Mouse (Mus musculus): Measurements from ENCODE around the gene Cln5. TPM values are rescaled to one million over a fixed set of nuclear protein-coding genes. Genes with fewer than 3 reads are reported as not detected.

Gene Cln5
- polyA plus RNA-seq, 1 experiment from 2014 or later, result 30.1 TPM

GRCm38 (mm10) chr14:103079209-103079977, 9.4 kb downstream of the Cln5 start:
- H3K36me3 ChIP-seq, result peaks cover 48% of the 10 kb centered on the region
- no peaks in the 10 kb centered on the region for H3K9me3 ChIP-seq

DNA sequence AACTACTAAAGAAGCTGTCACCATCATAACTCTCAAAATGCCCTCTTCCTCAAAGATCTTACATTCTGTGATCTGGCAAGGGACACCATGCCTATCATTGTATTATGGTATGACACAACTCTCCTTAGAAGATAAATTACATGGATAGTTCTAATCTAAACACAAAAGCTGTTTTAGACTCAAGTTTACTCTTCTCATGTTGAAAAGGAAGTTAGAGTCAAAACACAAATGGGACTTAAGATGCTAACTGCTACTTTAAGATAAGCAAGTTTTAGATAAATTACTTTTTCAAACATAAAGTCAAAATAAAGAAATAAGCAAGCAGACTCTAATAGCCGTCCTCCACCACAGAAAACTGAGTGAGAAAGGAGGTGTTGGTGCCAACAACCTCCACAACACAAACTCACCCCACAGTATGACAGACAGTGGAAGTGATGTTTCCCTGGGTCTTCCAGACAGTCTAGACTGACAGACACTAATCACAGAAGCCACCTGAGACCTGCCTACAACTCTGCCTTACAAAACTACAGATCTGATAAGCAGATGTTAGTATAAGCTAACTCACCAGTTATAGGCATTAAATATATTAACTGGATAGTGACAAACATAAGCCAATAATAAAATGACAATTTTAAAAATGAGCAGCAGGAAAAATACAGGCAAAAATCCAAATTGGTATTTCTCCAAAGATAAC, 16.0 kb downstream of the Cln5 start:
- ATAC-seq (ENCODE audit: insufficient number of reproducible peaks, insufficient read depth, low FRiP score, low TSS enrichment), result no peak
- Histone ChIP-seq H3K27me3 (no peaks in the 10 kb centered on the region), H3K27ac (no peak overlapping the region), H3K9me3 (no peaks in the 10 kb centered on the region), H3K9ac (no peak overlapping the region), H3K4me1 (no peaks in the 10 kb centered on the region), H3K4me3 (no peak overlapping the region), H3K36me3 (peaks cover 48% of the 10 kb centered on the region), H3K4me2 (replicated peaks) (no peak overlapping the region)
- WGBS, result 83% methylated on average over 1 of the region's 1 CpGs

More at GRCm38 (mm10) chr14:103079209-103079977, 9.4 kb downstream of the Cln5 start:
- Histone ChIP-seq H3K9ac (no peak overlapping the region), H3K27ac (no peak overlapping the region), H3K27me3 (no peaks in the 10 kb centered on the region), H3K4me2 (replicated peaks) (no peak overlapping the region), H3K4me1 (no peaks in the 10 kb centered on the region), H3K4me3 (no peak overlapping the region)
- no peak for ATAC-seq (ENCODE audit: insufficient number of reproducible peaks, insufficient read depth, low FRiP score, low TSS enrichment)
- 87% methylated on average over 9 of the region's 9 CpGs for WGBS

- H3K36me3 ChIP-seq, result peaks cover 53% of the 10 kb centered on the region
These were observed 16.8 kb downstream of the Cln5 start for GRCm38 (mm10) chr14:103086671-103087324.

GRCm38 (mm10) chr14:103087846-103088245, 17.8 kb downstream of the Cln5 start:
- Histone ChIP-seq H3K4me3 (no peak overlapping the region), H3K9me3 (no peaks in the 10 kb centered on the region), H3K27me3 (no peaks in the 10 kb centered on the region), H3K4me1 (no peaks in the 10 kb centered on the region), H3K9ac (no peak overlapping the region), H3K4me2 (replicated peaks) (no peak overlapping the region), H3K36me3 (peaks cover 55% of the 10 kb centered on the region), H3K27ac (no peak overlapping the region)
- WGBS, result 95% methylated on average over 5 of the region's 5 CpGs
- ATAC-seq (ENCODE audit: insufficient number of reproducible peaks, insufficient read depth, low FRiP score, low TSS enrichment), result no peak

More at GRCm38 (mm10) chr14:103086671-103087324, 16.8 kb downstream of the Cln5 start:
- WGBS, result 87% methylated on average over 4 of the region's 4 CpGs
- Histone ChIP-seq H3K9ac (no peak overlapping the region), H3K4me3 (no peak overlapping the region), H3K27ac (no peak overlapping the region), H3K4me2 (replicated peaks) (no peak overlapping the region), H3K4me1 (no peaks in the 10 kb centered on the region), H3K27me3 (no peaks in the 10 kb centered on the region), H3K9me3 (no peaks in the 10 kb centered on the region)
- no peak for ATAC-seq (ENCODE audit: insufficient number of reproducible peaks, insufficient read depth, low FRiP score, low TSS enrichment)

DNA sequence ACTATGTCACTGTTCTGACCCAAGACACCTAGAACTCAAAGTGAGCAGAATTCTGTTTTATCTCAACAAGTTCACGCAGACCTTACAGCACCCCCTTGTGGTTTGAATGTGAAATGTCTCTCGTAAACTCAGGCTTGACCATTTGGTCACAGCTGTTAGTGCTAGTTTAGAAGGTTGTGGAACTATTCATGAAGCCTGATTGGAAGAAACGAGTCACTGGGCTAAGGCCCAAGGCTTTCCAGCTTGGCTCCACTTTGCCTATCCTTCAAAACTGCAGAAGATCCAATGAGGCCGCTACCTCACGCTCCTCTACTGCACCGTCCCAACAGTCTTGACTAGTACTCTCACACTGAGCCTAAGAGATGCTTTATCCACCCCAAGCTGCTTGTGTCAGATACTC, 18.6 kb downstream of the Cln5 start:
- Histone ChIP-seq H3K27me3 (no peaks in the 10 kb centered on the region), H3K9me3 (no peaks in the 10 kb centered on the region), H3K4me2 (replicated peaks) (no peak overlapping the region), H3K27ac (no peak overlapping the region), H3K36me3 (peaks cover 52% of the 10 kb centered on the region), H3K9ac (no peak overlapping the region), H3K4me3 (no peak overlapping the region), H3K4me1 (no peaks in the 10 kb centered on the region)
- no peak for ATAC-seq (ENCODE audit: insufficient number of reproducible peaks, insufficient read depth, low FRiP score, low TSS enrichment)
- 75% methylated on average over 6 of the region's 6 CpGs for WGBS

- H3K27me3 ChIP-seq, result no peaks in the 10 kb centered on the region
- 88% methylated on average over 3 of the region's 3 CpGs for WGBS
- H3K4me2 ChIP-seq (replicated peaks), result no peak overlapping the region
- no peaks in the 10 kb centered on the region for H3K9me3 ChIP-seq
- H3K4me3 ChIP-seq, result no peak overlapping the region
- H3K27ac ChIP-seq, result no peak overlapping the region
- H3K4me1 ChIP-seq, result peaks cover 8% of the 10 kb centered on the region; the same call in 1 of the 2 replicates
- ATAC-seq (ENCODE audit: insufficient number of reproducible peaks, insufficient read depth, low FRiP score, low TSS enrichment), result no peak
- H3K36me3 ChIP-seq, result peaks cover 25% of the 10 kb centered on the region
- H3K9ac ChIP-seq, result no peak overlapping the region
These were observed 23.2 kb downstream of the Cln5 start for GRCm38 (mm10) chr14:103093236-103093635.

DNA sequence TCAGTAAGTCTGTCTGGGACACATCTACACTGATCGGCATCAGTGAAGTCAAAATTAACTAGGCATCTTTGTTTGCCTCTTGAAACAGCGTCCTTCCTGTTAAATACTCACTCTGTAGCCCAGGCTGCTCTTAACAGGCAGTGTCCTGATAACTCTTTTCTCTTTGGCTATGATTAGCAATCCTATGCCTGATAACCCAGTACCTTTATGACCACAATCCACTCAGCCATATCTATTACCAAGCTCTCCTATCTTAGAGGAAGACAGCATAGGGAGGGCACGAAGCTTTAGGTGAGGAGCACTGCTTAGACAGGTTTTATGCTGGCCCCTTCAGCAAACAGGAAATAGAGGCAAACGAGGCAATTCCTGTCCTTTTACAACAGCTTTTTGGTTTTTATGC, 23.7 kb downstream of the Cln5 start:
- ATAC-seq (ENCODE audit: insufficient number of reproducible peaks, insufficient read depth, low FRiP score, low TSS enrichment), result no peak
- Histone ChIP-seq H3K4me2 (replicated peaks) (no peak overlapping the region), H3K9me3 (no peaks in the 10 kb centered on the region), H3K27ac (no peak overlapping the region), H3K4me1 (peaks cover 8% of the 10 kb centered on the region; the same call in 1 of the 2 replicates), H3K36me3 (peaks cover 23% of the 10 kb centered on the region), H3K27me3 (no peaks in the 10 kb centered on the region), H3K4me3 (no peak overlapping the region), H3K9ac (no peak overlapping the region)
- WGBS, result 76% methylated on average over 4 of the region's 4 CpGs

DNA sequence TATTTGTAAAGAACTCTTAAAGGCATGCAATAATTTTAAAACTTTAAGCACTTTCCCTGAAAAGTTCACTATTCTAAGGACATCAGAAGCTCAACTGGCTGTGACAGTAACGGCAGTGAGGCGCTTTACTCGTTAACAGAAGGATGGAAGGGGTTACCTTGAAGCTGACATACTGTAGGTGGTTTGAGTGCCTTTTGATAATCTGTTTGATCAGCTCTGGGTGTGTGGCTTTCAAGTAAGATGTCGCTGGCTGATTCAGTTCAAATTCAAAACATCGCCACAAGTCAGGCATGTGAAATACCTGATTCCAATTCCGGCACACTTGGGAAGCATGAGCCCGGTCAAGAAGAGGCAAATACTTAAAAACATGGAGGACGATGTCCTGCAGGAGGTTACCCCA, 25.0 kb downstream of the Cln5 start:
- Histone ChIP-seq H3K36me3 (peaks cover 15% of the 10 kb centered on the region; the same call in 1 of the 2 replicates), H3K4me2 (replicated peaks) (no peak overlapping the region)
- 92% methylated on average over 8 of the region's 8 CpGs for WGBS

GRCm38 (mm10) chr14:103095826-103096225, 25.8 kb downstream of the Cln5 start:
- peaks cover 15% of the 10 kb centered on the region; the same call in 1 of the 2 replicates for H3K36me3 ChIP-seq
- H3K9ac ChIP-seq, result no peak overlapping the region
- no peak overlapping the region for H3K4me2 ChIP-seq (replicated peaks)
- H3K4me1 ChIP-seq, result peaks cover 8% of the 10 kb centered on the region; the same call in 1 of the 2 replicates
- no peak for ATAC-seq (ENCODE audit: insufficient number of reproducible peaks, insufficient read depth, low FRiP score, low TSS enrichment)
- H3K4me3 ChIP-seq, result no peak overlapping the region
- no peaks in the 10 kb centered on the region for H3K27me3 ChIP-seq
- no peaks in the 10 kb centered on the region for H3K9me3 ChIP-seq
- no peak overlapping the region for H3K27ac ChIP-seq
- 93% methylated on average over 8 of the region's 8 CpGs for WGBS

More for the DNA sequence above, 25.0 kb downstream of the Cln5 start:
- no peak for ATAC-seq (ENCODE audit: insufficient number of reproducible peaks, insufficient read depth, low FRiP score, low TSS enrichment)
- Histone ChIP-seq H3K4me1 (peaks cover 8% of the 10 kb centered on the region; the same call in 1 of the 2 replicates), H3K9me3 (no peaks in the 10 kb centered on the region), H3K4me3 (no peak overlapping the region), H3K27me3 (no peaks in the 10 kb centered on the region), H3K27ac (no peak overlapping the region), H3K9ac (no peak overlapping the region)

- Histone ChIP-seq H3K36me3 (peaks cover 11% of the 10 kb centered on the region; the same call in 1 of the 2 replicates), H3K27ac (no peak overlapping the region), H3K9me3 (no peaks in the 10 kb centered on the region), H3K4me2 (replicated peaks) (no peak overlapping the region), H3K27me3 (no peaks in the 10 kb centered on the region), H3K9ac (no peak overlapping the region), H3K4me3 (no peak overlapping the region), H3K4me1 (peaks cover 8% of the 10 kb centered on the region; the same call in 1 of the 2 replicates)
- 86% methylated on average over 6 of the region's 6 CpGs for WGBS
- ATAC-seq (ENCODE audit: insufficient number of reproducible peaks, insufficient read depth, low FRiP score, low TSS enrichment), result no peak
These were observed 26.6 kb downstream of the Cln5 start for GRCm38 (mm10) chr14:103096621-103097020.

- Histone ChIP-seq H3K9me3 (no peaks in the 10 kb centered on the region), H3K36me3 (0 out of 2 replicates have a peak, but pooled peaks cover 3% of the 10 kb centered on the region), H3K4me1 (peaks cover 8% of the 10 kb centered on the region; the same call in 1 of the 2 replicates), H3K27ac (no peak overlapping the region), H3K4me3 (peak overlapping the region; percentile 82), H3K9ac (peak overlapping the region; percentile 95), H3K4me2 (replicated peaks) (peak overlapping the region; percentile 59), H3K27me3 (no peaks in the 10 kb centered on the region)
- under 1% methylated on average over 2 of the region's 2 CpGs for WGBS
- ATAC-seq (ENCODE audit: insufficient number of reproducible peaks, insufficient read depth, low FRiP score, low TSS enrichment), result no peak
These were observed 28.2 kb downstream of the Cln5 start for GRCm38 (mm10) chr14:103098213-103098586.
